Mouse (Mus musculus): ENCODE measurements around the gene Ampd1. TPM values are rescaled to one million over a fixed set of nuclear protein-coding genes. Genes with fewer than 3 reads are reported as not detected.

Ampd1 gene
- polyA plus RNA-seq, 1 experiment from 2014 or later, result 0.09 TPM

- Histone ChIP-seq H3K9me3 (ENCODE audit: control insufficient read depth, low read length) (no peaks in the 10 kb centered on the region), H3K9ac (ENCODE audit: low read length) (peak within 1 kb of the TSS; percentile 75), H3K27ac (replicated peaks in 1 of 2; ENCODE audit: control insufficient read depth in 1 of 2, insufficient read depth in 1 of 2, low read depth in 2 of 2, low read length in 2 of 2) (peak within 1 kb of the TSS; percentile 24 to 72; a peak in 3 of 4 replicates), H3K4me2 (ENCODE audit: low read length) (peak within 1 kb of the TSS; percentile 97), H3K27me3 (ENCODE audit: control insufficient read depth, insufficient read depth, low read length) (no peaks in the 10 kb centered on the region), H3K4me1 (ENCODE audit: control insufficient read depth in 2 of 2, insufficient read depth in 2 of 2, low read length in 2 of 2) (0 out of 4 replicates have a peak, but pooled peaks cover 0 to 8% of the 10 kb centered on the region in 2 experiments), H3K36me3 (ENCODE audit: control insufficient read depth, insufficient read depth, low read length) (no peaks in the 10 kb centered on the region), H3K4me3 (ENCODE audit: control insufficient read depth in 1 of 2, insufficient read depth in 1 of 2, low read depth in 1 of 2, low read length in 2 of 2) (peak within 1 kb of the TSS; percentile 79 to 80)
- WGBS, result under 1% methylated on average over 72 of the region's 72 CpGs
- ATAC-seq (ENCODE audit: insufficient number of reproducible peaks, insufficient read depth, low FRiP score, low read depth), result peak; percentile 97
These were observed 28.9 kb downstream of the Ampd1 start, which contains the start of gene Dennd2c for GRCm38 (mm10) chr3:103102454-103103390. Dennd2c (plus strand) TSS chr3:103102604.

- no peaks in the 10 kb centered on the region for H3K9me3 ChIP-seq (ENCODE audit: control insufficient read depth, low read length)
- no peak overlapping the region for H3K27ac ChIP-seq (replicated peaks in 1 of 2; ENCODE audit: control insufficient read depth in 1 of 2, insufficient read depth in 1 of 2, low read depth in 2 of 2, low read length in 2 of 2)
- H3K4me1 ChIP-seq (ENCODE audit: control insufficient read depth in 2 of 2, insufficient read depth in 2 of 2, low read length in 2 of 2), result peaks cover 3 to 4% of the 10 kb centered on the region in 2 experiments; a peak in 1 of 4 replicates
- H3K4me2 ChIP-seq (ENCODE audit: low read length), result no peak overlapping the region
- no peak for ATAC-seq (ENCODE audit: insufficient number of reproducible peaks, insufficient read depth, low FRiP score, low read depth)
- no peak overlapping the region for H3K9ac ChIP-seq (ENCODE audit: low read length)
- no peak overlapping the region for H3K4me3 ChIP-seq (ENCODE audit: control insufficient read depth in 1 of 2, insufficient read depth in 1 of 2, low read depth in 1 of 2, low read length in 2 of 2)
- H3K27me3 ChIP-seq (ENCODE audit: control insufficient read depth, insufficient read depth, low read length), result no peaks in the 10 kb centered on the region
- WGBS, result 84% methylated on average over 7 of the region's 7 CpGs
- H3K36me3 ChIP-seq (ENCODE audit: control insufficient read depth, insufficient read depth, low read length), result no peaks in the 10 kb centered on the region
These were observed 33.9 kb downstream of the Ampd1 start for GRCm38 (mm10) chr3:103107565-103108240.

GRCm38 (mm10) chr3:103112216-103112615 lies 38.4 kb downstream of the Ampd1 start:
- no peaks in the 10 kb centered on the region for H3K36me3 ChIP-seq (ENCODE audit: control insufficient read depth, insufficient read depth, low read length)
- no peak overlapping the region for H3K27ac ChIP-seq (replicated peaks in 1 of 2; ENCODE audit: control insufficient read depth in 1 of 2, insufficient read depth in 1 of 2, low read depth in 2 of 2, low read length in 2 of 2)
- H3K27me3 ChIP-seq (ENCODE audit: control insufficient read depth, insufficient read depth, low read length), result no peaks in the 10 kb centered on the region
- WGBS, result 81% methylated on average over 5 of the region's 5 CpGs
- no peak overlapping the region for H3K4me2 ChIP-seq (ENCODE audit: low read length)
- no peak overlapping the region for H3K9ac ChIP-seq (ENCODE audit: low read length)
- H3K4me1 ChIP-seq (ENCODE audit: control insufficient read depth in 2 of 2, insufficient read depth in 2 of 2, low read length in 2 of 2), result peaks cover 0 to 4% of the 10 kb centered on the region in 2 experiments; a peak in 1 of 4 replicates
- no peak for ATAC-seq (ENCODE audit: insufficient number of reproducible peaks, insufficient read depth, low FRiP score, low read depth)
- no peaks in the 10 kb centered on the region for H3K9me3 ChIP-seq (ENCODE audit: control insufficient read depth, low read length)
- H3K4me3 ChIP-seq (ENCODE audit: control insufficient read depth in 1 of 2, insufficient read depth in 1 of 2, low read depth in 1 of 2, low read length in 2 of 2), result no peak overlapping the region

- Histone ChIP-seq H3K27me3 (ENCODE audit: control insufficient read depth, insufficient read depth, low read length) (no peaks in the 10 kb centered on the region), H3K4me3 (ENCODE audit: control insufficient read depth in 1 of 2, insufficient read depth in 1 of 2, low read depth in 1 of 2, low read length in 2 of 2) (no peak overlapping the region), H3K9ac (ENCODE audit: low read length) (no peak overlapping the region), H3K4me1 (ENCODE audit: control insufficient read depth in 2 of 2, insufficient read depth in 2 of 2, low read length in 2 of 2) (no peaks in the 10 kb centered on the region; a peak in 1 of 4 replicates), H3K27ac (replicated peaks in 1 of 2; ENCODE audit: control insufficient read depth in 1 of 2, insufficient read depth in 1 of 2, low read depth in 2 of 2, low read length in 2 of 2) (no peak overlapping the region), H3K9me3 (ENCODE audit: control insufficient read depth, low read length) (no peaks in the 10 kb centered on the region), H3K36me3 (ENCODE audit: control insufficient read depth, insufficient read depth, low read length) (no peaks in the 10 kb centered on the region), H3K4me2 (ENCODE audit: low read length) (no peak overlapping the region)
- WGBS, result 77% methylated on average over 3 of the region's 3 CpGs
- no peak for ATAC-seq (ENCODE audit: insufficient number of reproducible peaks, insufficient read depth, low FRiP score, low read depth)
These were observed 49.8 kb downstream of the Ampd1 start for GRCm38 (mm10) chr3:103123636-103124035.

DNA sequence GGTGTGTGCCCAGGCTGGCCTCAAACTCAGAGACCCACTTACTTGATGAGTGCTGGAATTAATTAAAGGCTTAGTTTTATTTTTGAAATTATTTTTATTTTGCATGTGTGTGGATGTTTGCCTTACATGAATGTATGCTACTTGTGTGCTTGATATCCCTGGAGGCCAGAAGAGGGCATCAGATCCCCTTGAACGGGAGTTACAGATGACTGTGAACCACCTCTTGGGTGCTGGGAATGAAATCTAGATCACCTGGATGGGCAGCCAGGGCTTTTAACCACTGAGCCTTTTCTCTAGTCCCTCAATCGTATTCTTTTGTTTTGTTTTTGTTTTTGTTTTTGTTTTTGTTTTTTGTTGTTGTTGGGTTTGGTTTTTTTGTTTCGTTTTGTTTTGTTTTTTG lies 52.3 kb downstream of the Ampd1 start:
- 86% methylated on average over 3 of the region's 3 CpGs for WGBS
- Histone ChIP-seq H3K4me3 (ENCODE audit: control insufficient read depth in 1 of 2, insufficient read depth in 1 of 2, low read depth in 1 of 2, low read length in 2 of 2) (no peak overlapping the region), H3K9ac (ENCODE audit: low read length) (no peak overlapping the region), H3K9me3 (ENCODE audit: control insufficient read depth, low read length) (no peaks in the 10 kb centered on the region), H3K36me3 (ENCODE audit: control insufficient read depth, insufficient read depth, low read length) (no peaks in the 10 kb centered on the region), H3K4me2 (ENCODE audit: low read length) (no peak overlapping the region), H3K4me1 (ENCODE audit: control insufficient read depth in 2 of 2, insufficient read depth in 2 of 2, low read length in 2 of 2) (peaks cover 4 to 14% of the 10 kb centered on the region in 2 experiments; a peak in 3 of 4 replicates), H3K27me3 (ENCODE audit: control insufficient read depth, insufficient read depth, low read length) (no peaks in the 10 kb centered on the region), H3K27ac (replicated peaks in 1 of 2; ENCODE audit: control insufficient read depth in 1 of 2, insufficient read depth in 1 of 2, low read depth in 2 of 2, low read length in 2 of 2) (no peak overlapping the region)
- ATAC-seq (ENCODE audit: insufficient number of reproducible peaks, insufficient read depth, low FRiP score, low read depth), result no peak

DNA sequence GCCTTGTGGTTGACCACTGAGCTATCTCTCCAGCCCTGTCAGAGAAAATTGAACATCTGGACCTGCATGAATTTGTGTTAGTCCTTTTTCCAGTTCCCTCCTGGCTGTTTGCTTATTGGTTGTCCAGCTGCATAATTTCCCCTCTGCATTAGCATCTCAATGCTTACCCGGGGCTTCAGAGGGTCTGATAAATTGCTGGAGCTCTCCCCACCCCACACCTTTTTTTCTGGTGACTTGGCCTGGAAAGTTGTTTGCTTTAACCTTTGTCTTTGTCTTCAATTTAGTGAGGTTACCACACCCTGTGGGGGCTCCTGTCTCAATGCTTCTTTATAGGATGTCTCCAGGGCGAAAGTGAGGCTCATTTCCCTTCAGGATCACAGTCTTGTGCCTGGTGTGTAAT lies 53.4 kb downstream of the Ampd1 start:
- Histone ChIP-seq H3K27me3 (ENCODE audit: control insufficient read depth, insufficient read depth, low read length) (no peaks in the 10 kb centered on the region), H3K36me3 (ENCODE audit: control insufficient read depth, insufficient read depth, low read length) (peaks cover 4% of the 10 kb centered on the region; the same call in 1 of the 2 replicates), H3K4me2 (ENCODE audit: low read length) (no peak overlapping the region), H3K9me3 (ENCODE audit: control insufficient read depth, low read length) (no peaks in the 10 kb centered on the region), H3K27ac (replicated peaks in 1 of 2; ENCODE audit: control insufficient read depth in 1 of 2, insufficient read depth in 1 of 2, low read depth in 2 of 2, low read length in 2 of 2) (no peak overlapping the region), H3K4me1 (ENCODE audit: control insufficient read depth in 2 of 2, insufficient read depth in 2 of 2, low read length in 2 of 2) (peaks cover 4 to 14% of the 10 kb centered on the region in 2 experiments; a peak in 3 of 4 replicates), H3K9ac (ENCODE audit: low read length) (no peak overlapping the region), H3K4me3 (ENCODE audit: control insufficient read depth in 1 of 2, insufficient read depth in 1 of 2, low read depth in 1 of 2, low read length in 2 of 2) (no peak overlapping the region)
- no peak for ATAC-seq (ENCODE audit: insufficient number of reproducible peaks, insufficient read depth, low FRiP score, low read depth)
- WGBS, result 51% methylated on average over 2 of the region's 2 CpGs

DNA sequence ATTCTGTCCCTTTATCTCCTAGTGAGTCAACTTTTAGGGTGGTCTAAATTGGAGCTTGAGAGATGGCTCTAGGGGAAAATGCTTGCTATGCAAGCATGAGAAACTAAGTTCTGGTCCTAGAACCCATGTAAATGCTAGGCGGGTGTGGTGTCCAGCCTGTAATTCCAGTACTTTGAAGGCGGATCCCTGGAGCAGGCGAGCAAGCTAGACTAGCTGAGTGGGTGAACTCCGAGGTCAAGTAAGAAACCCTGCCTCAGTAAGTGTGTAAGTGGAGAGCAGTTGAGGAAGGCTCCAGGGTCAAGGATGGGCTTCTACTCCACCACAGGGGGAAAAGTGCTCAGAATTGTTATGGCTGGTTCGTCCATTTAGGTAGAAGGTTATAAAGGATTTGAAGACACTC lies 53.9 kb downstream of the Ampd1 start:
- Histone ChIP-seq H3K9me3 (ENCODE audit: control insufficient read depth, low read length) (no peaks in the 10 kb centered on the region), H3K27me3 (ENCODE audit: control insufficient read depth, insufficient read depth, low read length) (no peaks in the 10 kb centered on the region), H3K9ac (ENCODE audit: low read length) (no peak overlapping the region), H3K4me3 (ENCODE audit: control insufficient read depth in 1 of 2, insufficient read depth in 1 of 2, low read depth in 1 of 2, low read length in 2 of 2) (no peak overlapping the region), H3K36me3 (ENCODE audit: control insufficient read depth, insufficient read depth, low read length) (peaks cover 6% of the 10 kb centered on the region; the same call in 1 of the 2 replicates), H3K27ac (replicated peaks in 1 of 2; ENCODE audit: control insufficient read depth in 1 of 2, insufficient read depth in 1 of 2, low read depth in 2 of 2, low read length in 2 of 2) (no peak overlapping the region), H3K4me2 (ENCODE audit: low read length) (no peak overlapping the region), H3K4me1 (ENCODE audit: control insufficient read depth in 2 of 2, insufficient read depth in 2 of 2, low read length in 2 of 2) (peaks cover 4 to 14% of the 10 kb centered on the region in 2 experiments; a peak in 3 of 4 replicates)
- no peak for ATAC-seq (ENCODE audit: insufficient number of reproducible peaks, insufficient read depth, low FRiP score, low read depth)
- 77% methylated on average over 5 of the region's 5 CpGs for WGBS
